Comparison of ENCODE assay signal across 16 mouse cellular contexts in genomic region chr1:138386001-138386400, GRCm38 (mm10).
DNase-seq lines count a peak whose midpoint lies in the region; ATAC-seq lines count a peak whose summit lies in the region.
"Had no signal": no experiment of that assay in that cellular context is flagged by ENCODE, and none has a peak within 500 bp of the region (broad histone marks: within the 10 kb centered on the region; RNA-seq: fewer than 3 reads in every experiment).

No protein-coding gene starts in this region.

- 51% methylated on average over 5 of the region's 5 CpGs for WGBS in hindbrain, embryonic 14.5 days
- 49% methylated on average over 5 of the region's 5 CpGs for WGBS in midbrain, embryonic 14.5 days

- H3K27me3 ChIP-seq in hindbrain, embryonic 14.5 days (ENCODE audit: control insufficient read depth, insufficient read depth, low read length) = no peaks in the 10 kb centered on the region
- H3K27me3 ChIP-seq in midbrain, embryonic 14.5 days (ENCODE audit: control insufficient read depth, insufficient read depth, low read length) = no peaks in the 10 kb centered on the region
- H3K27me3 ChIP-seq: embryonic facial prominence, embryonic 12.5 days; intestine, embryonic 15.5 days had no signal

- DNase-seq in embryo, embryonic 11 days = peak; percentile 15
- no peak for DNase-seq in embryo, embryonic 10 days (ENCODE audit: low spot score)
- DNase-seq in 416B (ENCODE audit: low read depth) = peak; percentile 11
- DNase-seq in hindbrain, embryonic 14.5 days (ENCODE audit: low spot score) = no peak
- peak; percentile 39 for DNase-seq in midbrain, embryonic 14.5 days
- DNase-seq in right cerebral cortex, adult 18-20 months = no peak
- no peak for DNase-seq in layer of hippocampus, postnatal 36 days
- DNase-seq in left cerebral cortex, postnatal 10 days (ENCODE audit: extremely low spot score in 1 of 2, low spot score in 2 of 2) = no peak
- DNase-seq: adrenal gland, adult 8-10 months; cerebellum, adult 9-11 months; heart, postnatal 14 days; liver had no signal

- H3K4me2 ChIP-seq in hindbrain, embryonic 14.5 days (replicated peaks) = 0 out of 2 replicates have a peak overlapping the region, but pooled peaks have one; percentile 35
- no peak overlapping the region for H3K4me2 ChIP-seq in midbrain, embryonic 14.5 days (ENCODE audit: low read length)
- H3K4me2 ChIP-seq: embryonic facial prominence, embryonic 12.5 days had no signal

- intact Hi-C loops in left cerebral cortex, postnatal 10 days (cut with DNase I) = no loop called here

- no peaks in the 10 kb centered on the region for H3K36me3 ChIP-seq in hindbrain, embryonic 14.5 days (replicated peaks; ENCODE audit: control insufficient read depth, insufficient read depth)
- no peaks in the 10 kb centered on the region for H3K36me3 ChIP-seq in midbrain, embryonic 14.5 days (ENCODE audit: control insufficient read depth, insufficient read depth, low read length)
- H3K36me3 ChIP-seq: embryonic facial prominence, embryonic 12.5 days; intestine, embryonic 15.5 days had no signal

- no peak overlapping the region for H3K4me3 ChIP-seq in hindbrain, embryonic 14.5 days (replicated peaks; ENCODE audit: low read length)
- no peak overlapping the region for H3K4me3 ChIP-seq in midbrain, embryonic 14.5 days (replicated peaks; ENCODE audit: low read depth, low read length)
- H3K4me3 ChIP-seq: embryonic facial prominence, embryonic 12.5 days; intestine, embryonic 15.5 days had no signal

- H3K27ac ChIP-seq in hindbrain, embryonic 14.5 days = peak overlapping the region; percentile 56; the same call in 1 of the 2 replicates
- H3K27ac ChIP-seq in midbrain, embryonic 14.5 days (replicated peaks; ENCODE audit: low read depth, low read length) = peak overlapping the region; percentile 84
- H3K27ac ChIP-seq: embryonic facial prominence, embryonic 12.5 days; intestine, embryonic 15.5 days; kidney, postnatal 0 days had no signal

- 0 out of 2 replicates have a peak, but pooled peaks cover 3% of the 10 kb centered on the region for H3K4me1 ChIP-seq in hindbrain, embryonic 14.5 days (replicated peaks; ENCODE audit: control insufficient read depth, insufficient read depth, low read length)
- H3K4me1 ChIP-seq in midbrain, embryonic 14.5 days (ENCODE audit: control insufficient read depth, insufficient read depth, low read length) = peaks cover 16% of the 10 kb centered on the region
- H3K4me1 ChIP-seq: embryonic facial prominence, embryonic 12.5 days; intestine, embryonic 15.5 days had no signal

- no peaks in the 10 kb centered on the region for H3K9me3 ChIP-seq in hindbrain, embryonic 14.5 days (ENCODE audit: control insufficient read depth, low read length)
- no peaks in the 10 kb centered on the region for H3K9me3 ChIP-seq in midbrain, embryonic 14.5 days (ENCODE audit: control insufficient read depth, low read length)
- H3K9me3 ChIP-seq: embryonic facial prominence, embryonic 12.5 days; intestine, embryonic 15.5 days had no signal

- no peak overlapping the region for H3K9ac ChIP-seq in hindbrain, embryonic 14.5 days
- no peak overlapping the region for H3K9ac ChIP-seq in midbrain, embryonic 14.5 days (replicated peaks; ENCODE audit: low read length)
- H3K9ac ChIP-seq: embryonic facial prominence, embryonic 12.5 days; intestine, embryonic 15.5 days; lung, embryonic 14.5 days had no signal

- no peak for ATAC-seq in hindbrain, embryonic 14.5 days (ENCODE audit: low FRiP score)
- no peak for ATAC-seq in midbrain, embryonic 14.5 days (ENCODE audit: low FRiP score, low TSS enrichment)

Comparison
In these comparisons a context has a peak if more than half of its experiments do, and no peak if none do; other contexts are left out.
1. DNase-seq: peak in embryo, embryonic 11 days (single experiment), 416B (single experiment) and midbrain, embryonic 14.5 days (single experiment); none in embryo, embryonic 10 days (single experiment), hindbrain, embryonic 14.5 days (single experiment), right cerebral cortex, adult 18-20 months (single experiment), layer of hippocampus, postnatal 36 days (0 of 2) and left cerebral cortex, postnatal 10 days (0 of 2).